Mouse (Mus musculus) brain, adult 2 months (tissue): ENCODE results near the gene Rxylt1.

Experiments used
- DNase-seq: peaks from one replicate; pipeline ENCODE4 v3.0.0; 2011; ENCODE audit warnings: low read depth, low spot score

Rxylt1 gene

GRCm38 (mm10) chr10:122096980-122097844, at the start of gene Rxylt1:
Gene Rxylt1 (minus strand): TSS chr10:122097371.
- DNase-seq = peak; percentile 99

- DNase-seq = no peak
Measured at GRCm38 (mm10) chr10:122121290-122121970, 24.3 kb upstream of the Rxylt1 start.

- peak; percentile 27 for DNase-seq
Measured at GRCm38 (mm10) chr10:122120500-122121289, 23.5 kb upstream of the Rxylt1 start.

GRCm38 (mm10) chr10:122119451-122119850, 22.3 kb upstream of the Rxylt1 start:
- no peak for DNase-seq

GRCm38 (mm10) chr10:122116636-122117035, 19.5 kb upstream of the Rxylt1 start:
- no peak for DNase-seq

GRCm38 (mm10) chr10:122106633-122107028, 9.5 kb upstream of the Rxylt1 start:
- no peak for DNase-seq

GRCm38 (mm10) chr10:122105889-122106632, 8.9 kb upstream of the Rxylt1 start:
- DNase-seq = no peak

- peak; percentile 74 for DNase-seq
Measured at GRCm38 (mm10) chr10:122105407-122105806, 8.2 kb upstream of the Rxylt1 start.

GRCm38 (mm10) chr10:122102675-122103074, 5.5 kb upstream of the Rxylt1 start:
- DNase-seq = no peak

GRCm38 (mm10) chr10:122096462-122096979, 650 bp downstream of the Rxylt1 start:
- DNase-seq = peak; percentile 69

- DNase-seq = peak; percentile 43
Measured at GRCm38 (mm10) chr10:122090472-122090871, 6.7 kb downstream of the Rxylt1 start.

GRCm38 (mm10) chr10:122081352-122081751, 15.8 kb downstream of the Rxylt1 start:
- DNase-seq = no peak

GRCm38 (mm10) chr10:122069153-122069552, 28.0 kb downstream of the Rxylt1 start:
- peak; percentile 41 for DNase-seq

- no peak for DNase-seq
Measured at GRCm38 (mm10) chr10:122055826-122056225, 41.3 kb downstream of the Rxylt1 start.

GRCm38 (mm10) chr10:122054535-122054934, 42.6 kb downstream of the Rxylt1 start:
- DNase-seq = peak; percentile 38

GRCm38 (mm10) chr10:122051831-122052230, 45.3 kb downstream of the Rxylt1 start:
- DNase-seq = peak; percentile 94

GRCm38 (mm10) chr10:122047727-122048365, 49.3 kb downstream of the Rxylt1 start:
- peak; percentile 65 for DNase-seq

GRCm38 (mm10) chr10:122046904-122047726, 50.1 kb downstream of the Rxylt1 start, which contains the start of gene Srgap1:
Gene Srgap1 (minus strand): TSS chr10:122047315.
- DNase-seq = peak; percentile 70

- no peak for DNase-seq
Measured at GRCm38 (mm10) chr10:122046511-122046903, 50.7 kb downstream of the Rxylt1 start.
